Mouse (Mus musculus): ENCODE measurements around the gene Olfr33.
A peak's percentile ranks its signal among the peaks of the same experiment; 100 is the strongest.

Gene Olfr33

GRCm38 (mm10) chr7:102718970-102719369, at the start of gene Olfr33:
Gene Olfr33, minus strand, starts transcription at chr7:102719070.
- no peak for DNase-seq (ENCODE audit: low spot score in 2 of 2)

GRCm38 (mm10) chr7:102759266-102759665, 40.4 kb upstream of the Olfr33 start, which contains the start of the genes Olfr560 and Olfr78:
Gene Olfr560, minus strand, starts transcription at chr7:102759366.
Gene Olfr78, minus strand, starts transcription at chr7:102759471.
- no peak for DNase-seq (ENCODE audit: low spot score in 2 of 2)

- DNase-seq (ENCODE audit: low spot score in 2 of 2), result no peak
Observed at GRCm38 (mm10) chr7:102752086-102752485, 33.2 kb upstream of the Olfr33 start.

DNA sequence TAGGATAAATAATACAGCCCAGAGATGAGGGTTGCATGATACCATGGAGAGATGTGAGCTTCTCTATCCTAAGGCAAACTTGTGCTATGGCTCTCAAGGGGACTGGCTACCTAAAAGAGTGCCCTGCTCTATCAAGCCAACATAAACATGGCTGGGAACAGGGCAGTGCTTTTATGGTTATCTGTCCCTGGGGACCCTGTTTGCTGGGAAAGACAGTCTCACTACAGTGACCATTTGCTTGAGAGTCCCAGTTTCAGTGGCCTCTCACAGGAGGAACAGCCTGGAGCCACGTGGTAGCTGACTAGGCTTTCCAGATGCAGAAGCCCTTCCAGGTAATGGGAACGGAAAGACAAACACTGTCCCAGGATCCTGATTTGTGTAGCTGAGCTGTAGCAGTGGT, 18.8 kb upstream of the Olfr33 start:
- no peak for DNase-seq (ENCODE audit: low spot score in 2 of 2)

GRCm38 (mm10) chr7:102733793-102734192, 14.9 kb upstream of the Olfr33 start:
- DNase-seq (ENCODE audit: low spot score in 2 of 2), result no peak

DNA sequence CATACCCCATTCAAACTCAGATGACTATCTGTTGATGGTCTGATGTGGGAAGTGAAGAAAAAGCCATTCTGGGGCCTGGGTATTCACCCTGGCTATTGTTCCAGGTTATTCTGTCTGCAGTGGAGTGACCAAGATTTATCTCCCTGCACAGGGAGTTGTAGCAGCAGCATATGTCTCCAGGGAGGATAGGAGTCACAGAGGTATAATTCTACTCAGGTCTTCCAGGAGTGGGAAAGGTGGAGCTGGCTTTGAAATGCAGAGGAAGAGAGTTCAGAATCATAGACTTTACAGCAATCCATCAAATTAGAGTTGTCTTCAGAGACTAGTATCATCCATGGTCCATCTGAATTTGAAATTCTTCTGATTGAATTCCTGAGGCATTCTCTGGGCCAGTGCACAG, 8.5 kb upstream of the Olfr33 start, which contains the start of gene Olfr559:
Gene Olfr559 (minus strand): TSS at position 101 of the 400 bp plus-strand sequence.
- no peak for DNase-seq (ENCODE audit: low spot score in 2 of 2)

DNA sequence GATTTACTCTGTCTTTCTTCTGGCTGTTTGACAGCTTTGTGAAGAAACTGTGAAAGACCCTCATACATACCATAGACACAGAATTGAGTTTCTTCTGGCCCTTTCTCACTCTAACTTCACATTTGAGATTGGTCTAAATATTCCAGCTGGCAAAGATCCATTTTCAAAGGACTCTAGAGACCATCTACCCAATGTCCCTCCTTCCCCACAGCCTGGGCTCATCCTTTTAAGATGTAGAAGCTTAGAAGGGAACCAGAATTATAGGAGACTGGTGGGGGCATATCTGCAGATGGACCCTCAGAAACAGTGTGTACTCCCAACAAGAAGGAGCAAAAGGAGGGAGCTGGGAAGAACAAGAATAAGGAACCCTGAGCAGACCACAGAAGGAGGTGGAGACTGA, 17.0 kb downstream of the Olfr33 start, which contains the start of gene Olfr558:
Gene Olfr558 (plus strand): TSS at position 301 of the 400 bp plus-strand sequence.
- no peak for DNase-seq (ENCODE audit: low spot score in 2 of 2)

GRCm38 (mm10) chr7:102698461-102698860, 20.4 kb downstream of the Olfr33 start:
- DNase-seq (ENCODE audit: low spot score in 2 of 2), result no peak

DNA sequence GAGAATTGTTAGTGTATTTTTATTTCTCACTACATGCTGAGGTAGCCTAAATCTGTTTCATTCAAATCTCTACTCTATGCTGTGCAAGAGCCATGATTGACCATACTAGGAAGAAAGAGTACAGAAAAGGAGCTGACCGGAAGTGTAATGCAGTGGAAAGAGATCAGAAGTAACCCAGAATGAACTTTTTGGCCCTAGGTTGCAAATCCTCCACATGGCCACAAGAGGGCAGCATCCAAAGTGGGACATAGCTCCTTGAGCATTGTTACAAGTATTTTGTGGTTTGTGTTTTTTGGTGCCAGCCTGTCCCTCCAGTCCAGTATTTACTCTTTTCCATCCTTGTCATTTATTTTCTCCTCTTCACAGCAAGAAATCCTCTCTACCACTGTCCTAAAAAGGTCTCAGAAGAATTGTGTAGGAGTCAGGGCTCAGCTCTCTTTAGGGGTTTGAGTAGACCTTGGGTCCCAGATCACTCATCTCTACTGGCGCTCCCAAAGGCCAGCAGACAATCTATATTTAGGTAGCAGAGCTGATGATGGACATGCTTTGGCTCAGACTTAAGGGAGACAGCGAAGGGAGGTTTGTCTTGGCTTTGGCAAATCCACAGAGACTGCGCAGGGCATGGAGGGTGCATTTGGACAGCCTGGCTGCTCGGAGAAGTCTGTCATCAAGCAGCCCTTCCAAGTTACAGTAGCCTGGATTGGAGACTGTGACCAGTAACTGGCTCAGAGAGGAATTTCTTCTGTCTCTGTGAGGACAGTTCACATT, 23.3 kb downstream of the Olfr33 start, which contains the start of gene Olfr557:
Gene Olfr557 (plus strand): TSS at position 553 of the 768 bp plus-strand sequence.
- DNase-seq (ENCODE audit: low spot score in 2 of 2), result no peak

DNA sequence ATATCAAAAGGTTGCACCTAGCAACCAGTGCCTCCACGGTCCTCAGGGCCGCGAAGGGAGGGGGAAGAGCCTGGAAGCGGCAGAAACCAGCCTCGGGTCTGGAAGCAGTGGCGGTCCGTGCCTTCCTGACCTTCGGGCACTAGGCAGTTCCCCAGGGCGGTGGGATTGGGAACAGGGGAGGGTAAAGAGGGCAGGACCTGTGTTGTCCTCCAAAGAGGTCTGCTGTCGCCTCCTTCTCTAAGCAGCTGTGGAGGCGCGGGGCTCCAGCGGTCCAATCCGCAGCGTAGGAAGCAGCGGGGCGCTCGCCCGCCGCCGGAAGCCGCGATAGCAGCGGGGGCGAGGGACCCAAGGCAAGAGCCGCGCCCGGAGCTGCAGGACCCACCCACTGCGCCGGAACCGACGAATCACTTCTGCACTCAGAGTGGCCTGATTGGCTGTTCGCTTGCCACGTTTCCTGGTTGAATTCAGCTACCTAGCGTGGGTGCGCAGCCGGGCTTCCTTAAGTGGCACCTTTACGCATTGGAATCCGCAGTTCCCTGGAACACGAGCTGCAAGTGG, 31.8 kb downstream of the Olfr33 start, which contains the start of gene Trim68:
Gene Trim68 (minus strand): TSS at position 384 of the 558 bp plus-strand sequence.
- peak; percentile 83 to 93 for DNase-seq (ENCODE audit: low spot score in 2 of 2)

DNA sequence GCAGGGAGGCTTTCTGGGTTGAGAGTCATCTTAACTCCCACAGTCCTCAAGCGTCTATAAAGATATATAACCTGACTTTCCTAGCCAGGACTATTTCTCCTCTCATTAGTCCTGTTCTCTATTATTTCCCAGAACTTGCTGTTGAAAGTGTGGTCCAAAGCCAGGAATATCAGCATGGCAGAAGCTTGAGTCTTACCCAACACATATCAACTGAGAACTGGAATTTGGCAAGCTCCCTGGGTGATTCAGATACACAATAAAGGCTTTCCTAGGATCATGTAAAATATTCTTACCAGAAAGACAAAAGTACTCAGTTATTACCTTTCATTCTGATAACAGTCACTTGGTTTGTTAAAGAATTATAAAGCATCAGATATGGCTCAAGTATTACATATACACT, 37.0 kb downstream of the Olfr33 start:
- DNase-seq (ENCODE audit: low spot score in 2 of 2), result no peak

DNA sequence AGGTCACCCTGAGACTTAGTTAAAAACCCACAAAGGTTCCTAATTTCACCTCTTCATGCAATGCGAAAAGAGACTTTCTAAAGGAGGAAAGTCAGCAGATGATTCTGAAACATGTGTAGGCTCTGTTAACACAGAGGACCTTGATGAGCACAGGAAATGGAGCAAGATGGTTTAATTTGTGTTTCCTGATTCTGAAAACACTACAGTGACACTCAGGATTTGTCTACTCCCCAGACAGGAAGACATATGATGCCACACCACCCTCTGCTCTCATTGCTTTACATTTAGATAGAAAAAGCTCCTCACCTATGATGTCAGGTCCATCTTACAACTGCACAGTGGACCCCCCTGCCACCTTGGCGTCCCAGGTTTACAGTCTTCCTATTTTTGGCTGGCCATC, 42.6 kb downstream of the Olfr33 start:
- no peak for DNase-seq (ENCODE audit: low spot score in 2 of 2)

- DNase-seq (ENCODE audit: low spot score in 2 of 2), result no peak
Observed at GRCm38 (mm10) chr7:102665378-102665777, 53.5 kb downstream of the Olfr33 start.

GRCm38 (mm10) chr7:102664599-102664998, 54.3 kb downstream of the Olfr33 start, which contains the start of gene Olfr556:
Gene Olfr556, plus strand, starts transcription at chr7:102664899.
- DNase-seq (ENCODE audit: low spot score in 2 of 2), result no peak
